Mouse (Mus musculus) macrophage (primary cell): ENCODE measurements around the gene Irf2bp2. TPM values are rescaled to one million over a fixed set of nuclear protein-coding genes. Genes with fewer than 3 reads are reported as not detected.

ENCODE experiments used
- H3K27ac ChIP-seq: fragments of 350-480 bp; formaldehyde crosslinking; 2 replicates; pipeline ENCODE4 v1.9.0; 2021
- H3K36me3 ChIP-seq: fragments of 350-480 bp; formaldehyde crosslinking; 2 replicates; pipeline ENCODE4 v1.9.0; 2021; ENCODE audit errors: inconsistent target
- H3K4me3 ChIP-seq: fragments of 350-480 bp; formaldehyde crosslinking; 2 replicates; pipeline ENCODE4 v1.9.0; 2021; ENCODE audit errors: inconsistent target
- H3K79me2 ChIP-seq: fragments of 350-480 bp; formaldehyde crosslinking; 2 replicates; pipeline ENCODE4 v1.9.0; 2021; ENCODE audit errors: inconsistent target
- WGBS: methylation state at CpG from one replicate; pipeline ENCODE4 v1.1.7; 2026; ENCODE audit warnings: inconsistent platforms; ENCODE audit not compliant: missing documents; 5-methylcytosine and 5-hydroxymethylcytosine counted together
- polyA plus RNA-seq: library from polyadenylated mRNA; stranded (reverse); fragments of 250-400 nt; gene quantifications from 3 replicates; pipeline ENCODE4 v1.2.4, GENCODE M21; 2018; ENCODE audit warnings: inconsistent platforms

Gene Irf2bp2
- polyA plus RNA-seq, 1 experiment from 2014 or later, result 39.1 TPM

DNA sequence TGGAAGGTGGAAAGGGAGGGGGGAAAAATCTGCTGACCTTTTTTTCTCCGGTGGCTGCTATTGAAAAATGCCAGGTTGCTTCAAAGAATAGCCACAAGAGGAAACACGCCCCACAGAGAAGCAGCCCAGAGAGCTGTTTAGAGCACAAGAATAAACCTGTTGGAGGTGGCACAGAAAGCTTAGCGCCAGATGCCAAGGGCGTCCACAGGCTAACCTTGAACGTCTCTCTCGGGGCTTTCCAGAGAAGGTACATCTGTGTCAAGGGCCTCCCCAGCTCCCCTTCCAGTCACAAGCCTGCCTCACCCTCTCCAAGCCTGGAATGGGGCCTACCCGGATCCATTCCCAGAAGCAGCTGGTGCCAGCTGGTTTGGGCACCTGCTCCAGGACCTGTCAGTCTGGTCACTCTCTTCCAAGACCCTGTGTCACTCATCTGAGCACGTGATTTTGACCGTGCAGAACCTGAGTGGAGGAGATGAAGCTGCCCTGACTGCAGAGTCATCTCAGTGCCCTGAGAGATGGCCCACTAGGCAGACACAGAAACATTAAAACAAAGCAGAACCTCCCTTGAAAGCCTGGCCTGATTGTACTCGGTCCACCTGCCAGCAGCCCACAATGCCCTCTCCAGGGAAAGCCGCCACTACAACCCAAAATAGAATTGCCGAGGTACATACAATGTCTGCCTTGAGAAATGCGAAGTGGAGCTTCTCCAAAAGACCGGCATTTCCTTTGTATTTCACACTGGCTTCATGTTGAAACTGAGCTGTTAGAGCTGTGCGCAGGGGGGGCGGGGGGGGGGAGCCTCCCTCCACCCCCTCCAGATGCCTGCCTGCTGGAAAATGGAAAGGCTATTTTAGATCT is 1.6 kb upstream of the Irf2bp2 start:
- Histone ChIP-seq H3K79me2 (peaks cover 20% of the 10 kb centered on the region), H3K4me3 (peak overlapping the region; percentile 40), H3K36me3 (no peaks in the 10 kb centered on the region), H3K27ac (peak overlapping the region; percentile 99)
- 2% methylated on average over 15 of the region's 16 CpGs for WGBS

DNA sequence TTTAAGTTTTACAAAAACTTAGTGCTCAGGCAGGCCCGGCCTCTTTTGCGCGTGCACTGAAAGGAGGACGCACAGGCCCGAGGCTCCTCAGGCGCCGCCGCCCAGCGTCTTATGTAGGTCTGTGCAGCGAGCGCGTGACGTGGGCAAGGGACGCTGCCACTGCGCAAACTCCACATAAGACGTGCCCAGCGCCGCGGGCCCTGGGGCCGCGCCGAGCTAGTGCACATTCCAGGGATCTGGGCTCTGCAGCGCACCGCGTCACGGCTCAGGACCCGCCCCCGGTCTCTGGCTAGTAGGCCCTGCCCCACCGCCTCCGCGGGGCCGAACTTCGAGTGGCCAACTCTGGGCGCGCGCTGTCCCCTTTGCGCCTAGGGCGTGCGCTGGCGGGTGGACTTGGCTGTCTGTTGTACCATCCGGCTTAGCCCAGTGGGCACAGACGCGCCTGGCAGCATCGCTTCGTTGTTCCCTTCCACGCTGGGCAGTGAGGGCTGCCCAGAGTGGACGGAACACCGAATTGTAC is 755 bp upstream of the Irf2bp2 start:
- under 1% methylated on average over 46 of the region's 48 CpGs for WGBS
- Histone ChIP-seq H3K79me2 (peaks cover 29% of the 10 kb centered on the region), H3K27ac (peak overlapping the region; percentile 99), H3K4me3 (peak overlapping the region; percentile 40), H3K36me3 (no peaks in the 10 kb centered on the region)

DNA sequence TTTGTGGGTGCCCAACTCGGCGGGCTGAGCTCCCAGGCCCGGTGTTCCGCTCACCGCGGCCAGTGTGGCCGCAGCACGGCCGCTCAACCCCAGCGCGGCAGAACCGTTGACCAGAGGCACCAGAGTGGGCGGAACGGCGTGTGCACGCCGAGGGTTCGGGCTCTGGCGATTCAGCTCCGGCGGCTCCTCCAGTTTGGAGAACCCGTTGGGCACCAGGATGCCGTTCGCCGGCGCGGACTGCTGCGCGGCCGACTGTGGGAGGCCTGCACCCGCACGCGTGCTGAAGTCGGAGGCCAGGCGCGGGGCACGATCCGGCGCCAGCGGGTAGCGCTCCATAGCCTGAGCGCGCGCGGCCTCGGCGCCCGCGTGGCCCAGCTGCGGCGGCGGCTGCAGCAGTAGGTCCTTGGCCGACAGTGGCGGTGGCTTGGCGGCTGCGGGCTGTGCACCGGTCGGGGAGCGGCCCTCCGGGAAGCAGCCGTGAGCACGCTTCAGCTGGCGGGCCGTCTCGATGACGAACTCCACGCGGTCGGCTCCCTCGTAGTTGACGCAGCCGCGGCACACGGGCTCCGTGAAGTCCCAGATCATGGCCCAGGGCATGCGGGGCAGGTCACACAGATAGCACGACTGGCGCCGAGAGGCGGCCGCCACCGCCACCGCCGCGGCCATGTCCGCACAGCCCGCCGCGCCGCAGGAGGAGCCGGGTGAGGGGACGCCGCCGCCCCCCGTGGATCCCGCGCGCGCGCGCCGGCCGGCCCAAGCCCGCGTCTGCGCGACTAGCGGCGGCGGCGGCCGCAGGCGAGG is 815 bp downstream of the Irf2bp2 start:
- no peak overlapping the region for H3K4me3 ChIP-seq
- no peaks in the 10 kb centered on the region for H3K36me3 ChIP-seq
- H3K79me2 ChIP-seq, result peaks cover 44% of the 10 kb centered on the region
- H3K27ac ChIP-seq, result peak overlapping the region; percentile 27; the same call in 1 of the 2 replicates
- whole genome bisulfite sequencing, result under 1% methylated on average over 92 of the region's 113 CpGs

DNA sequence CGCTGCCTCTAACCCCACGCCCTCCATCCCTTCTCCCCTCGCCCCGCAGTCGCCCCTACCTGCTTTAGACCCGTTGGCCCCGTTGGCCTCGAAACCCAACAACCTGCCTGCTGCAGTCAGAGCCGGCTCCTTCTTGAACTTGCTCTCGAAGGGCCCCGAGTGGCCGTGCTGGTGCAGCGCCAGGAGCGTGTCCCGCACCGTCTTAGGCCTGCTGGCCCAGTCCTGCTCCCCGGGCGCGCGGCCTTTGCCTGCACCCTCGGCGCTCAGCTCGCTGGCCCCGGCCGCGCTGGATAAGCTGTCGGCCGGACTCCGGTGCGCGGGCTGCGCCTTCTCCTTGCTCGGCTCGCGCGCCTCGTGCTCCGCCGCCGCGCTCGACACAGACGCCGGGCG is 1.4 kb downstream of the Irf2bp2 start:
- peaks cover 50% of the 10 kb centered on the region for H3K79me2 ChIP-seq
- under 1% methylated on average over 45 of the region's 45 CpGs for WGBS
- H3K36me3 ChIP-seq, result no peaks in the 10 kb centered on the region
- peak overlapping the region; percentile 67 for H3K4me3 ChIP-seq
- H3K27ac ChIP-seq, result peak overlapping the region; percentile 96

DNA sequence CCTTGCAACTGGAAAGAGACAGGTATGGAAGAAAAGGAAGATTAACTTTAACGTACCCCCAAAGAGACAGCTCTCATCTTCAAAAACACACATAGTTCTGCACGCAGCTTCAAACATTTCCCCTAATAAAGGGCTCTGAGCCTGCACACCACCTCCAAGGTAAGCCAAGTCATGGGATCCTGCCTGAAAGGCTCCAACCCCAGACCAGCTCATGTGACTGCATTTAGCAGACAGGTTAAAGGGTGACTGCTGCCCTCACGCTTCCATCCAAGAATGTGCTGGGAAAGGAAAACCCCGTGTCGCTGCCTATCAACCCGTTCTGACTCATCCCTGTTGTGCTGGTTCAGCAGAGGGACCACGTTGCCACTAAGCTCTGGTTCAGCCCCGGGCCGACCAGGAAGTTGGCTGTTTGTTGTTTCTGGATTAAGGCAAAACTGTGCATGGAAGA is 1.9 kb downstream of the Irf2bp2 start:
- peak overlapping the region; percentile 96 for H3K27ac ChIP-seq
- H3K36me3 ChIP-seq, result no peaks in the 10 kb centered on the region
- 2% methylated on average over 9 of the region's 9 CpGs for WGBS
- H3K79me2 ChIP-seq, result peaks cover 56% of the 10 kb centered on the region
- peak overlapping the region; percentile 67 for H3K4me3 ChIP-seq

DNA sequence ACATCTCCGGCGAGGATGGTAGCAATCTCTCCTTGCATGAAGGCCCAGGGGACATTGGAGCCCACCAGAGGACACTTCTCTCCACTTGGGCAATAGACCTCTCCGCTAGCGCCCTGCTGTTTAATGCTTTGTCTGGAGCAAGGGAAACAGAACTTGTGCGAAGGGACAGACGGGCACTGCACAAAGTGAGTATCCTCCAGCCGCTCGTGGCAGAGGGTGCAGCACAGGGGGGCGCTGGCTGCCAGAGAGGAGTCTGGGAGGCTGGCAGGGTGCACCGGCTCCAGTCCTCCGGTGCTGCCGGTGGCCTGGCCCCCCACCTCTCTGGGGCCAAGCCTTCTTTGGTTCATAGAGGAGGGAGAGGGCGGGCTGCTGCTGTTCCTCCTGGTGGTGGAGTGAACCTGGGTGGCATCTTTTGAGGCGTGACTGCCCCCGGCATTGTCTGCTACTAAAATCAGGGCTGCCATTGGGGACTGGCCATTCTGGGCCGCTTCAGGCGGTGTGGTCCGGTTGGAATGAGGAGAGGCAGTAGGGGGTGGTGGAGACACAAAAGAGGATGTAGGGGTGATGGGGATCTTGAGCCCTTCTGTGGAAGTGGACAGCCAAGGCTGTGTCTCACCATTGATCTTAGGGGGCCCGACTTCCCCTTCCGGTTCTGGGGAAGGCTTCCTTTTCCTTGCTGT is 2.5 kb downstream of the Irf2bp2 start:
- 1% methylated on average over 20 of the region's 20 CpGs for whole genome bisulfite sequencing
- Histone ChIP-seq H3K79me2 (peaks cover 61% of the 10 kb centered on the region), H3K27ac (peak overlapping the region; percentile 96), H3K36me3 (no peaks in the 10 kb centered on the region), H3K4me3 (peak overlapping the region; percentile 67)

DNA sequence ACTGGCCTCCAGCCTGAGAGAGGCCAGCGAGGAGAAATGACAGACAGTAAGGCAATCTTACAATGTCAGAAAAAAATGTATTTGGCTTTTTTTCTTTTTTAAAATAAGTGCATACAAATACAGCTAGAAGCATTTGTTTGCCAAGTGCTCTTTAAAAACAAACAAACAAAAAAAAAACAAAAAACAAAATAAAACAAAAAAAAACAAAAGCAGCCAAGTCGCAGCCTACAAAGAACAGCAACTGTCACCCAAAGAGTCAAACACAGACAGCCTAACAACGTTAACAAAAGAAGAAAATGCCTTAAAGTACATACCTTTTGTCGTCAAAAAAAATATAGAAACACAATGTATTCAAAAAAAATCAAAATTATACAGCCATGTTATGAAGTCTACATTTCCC is 3.2 kb downstream of the Irf2bp2 start:
- 0% methylated on average over 4 of the region's 4 CpGs for WGBS
- H3K36me3 ChIP-seq, result no peaks in the 10 kb centered on the region
- H3K79me2 ChIP-seq, result peaks cover 68% of the 10 kb centered on the region
- H3K27ac ChIP-seq, result peak overlapping the region; percentile 96
- peak overlapping the region; percentile 67 for H3K4me3 ChIP-seq

DNA sequence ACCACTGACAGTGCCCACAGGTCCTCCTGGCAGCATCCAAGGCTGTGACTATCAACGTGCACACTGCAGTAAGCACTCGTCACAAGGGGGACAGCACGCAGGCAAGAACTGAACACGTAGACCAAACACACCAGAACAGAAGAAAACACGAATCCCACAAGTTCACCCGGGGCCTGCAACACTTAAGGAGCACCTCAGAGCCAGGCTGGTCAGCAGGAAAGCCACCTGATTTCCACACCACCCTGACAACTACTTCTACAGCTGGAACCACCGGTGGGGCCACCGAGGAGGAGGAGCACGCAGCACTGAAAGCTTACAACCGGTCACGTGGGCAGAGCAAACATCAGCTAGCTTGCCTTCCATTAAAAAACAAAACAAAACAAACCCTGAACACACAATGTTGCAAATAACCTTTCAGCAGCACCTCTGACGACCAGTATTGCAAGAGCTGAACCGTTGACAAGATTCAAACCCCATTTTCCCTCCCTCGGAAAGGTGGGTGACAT is 3.7 kb downstream of the Irf2bp2 start:
- WGBS, result under 1% methylated on average over 14 of the region's 14 CpGs
- H3K79me2 ChIP-seq, result peaks cover 73% of the 10 kb centered on the region
- peak overlapping the region; percentile 67 for H3K4me3 ChIP-seq
- H3K36me3 ChIP-seq, result no peaks in the 10 kb centered on the region
- peak overlapping the region; percentile 96 for H3K27ac ChIP-seq

DNA sequence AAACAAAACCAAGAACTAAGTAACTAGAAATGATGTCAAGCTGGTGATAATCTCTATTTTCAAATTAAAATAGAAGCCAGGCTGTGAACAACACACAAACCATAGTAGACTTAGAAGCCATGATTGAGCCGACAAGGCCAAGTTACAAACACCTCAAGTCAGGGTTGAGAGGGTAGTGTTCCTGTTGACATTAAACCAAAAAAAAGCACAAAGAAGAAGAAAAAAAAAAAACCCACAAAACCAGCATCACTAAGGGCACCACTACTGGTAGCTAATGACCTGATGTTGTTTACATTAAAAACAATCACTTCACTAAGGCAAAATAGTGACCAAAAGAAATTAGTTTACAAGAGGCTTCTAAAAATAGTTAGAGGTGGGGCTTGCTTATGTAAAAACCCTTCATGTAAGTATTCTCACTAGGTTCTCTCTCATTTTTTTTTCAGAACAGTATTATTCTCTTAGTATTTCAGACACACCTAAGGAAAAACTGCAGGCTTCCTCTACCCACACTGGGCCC is 4.2 kb downstream of the Irf2bp2 start:
- H3K27ac ChIP-seq, result peak overlapping the region; percentile 96
- peaks cover 77% of the 10 kb centered on the region for H3K79me2 ChIP-seq
- WGBS, result 22% methylated on average over 1 of the region's 1 CpGs
- H3K36me3 ChIP-seq, result no peaks in the 10 kb centered on the region
- H3K4me3 ChIP-seq, result peak overlapping the region; percentile 67

DNA sequence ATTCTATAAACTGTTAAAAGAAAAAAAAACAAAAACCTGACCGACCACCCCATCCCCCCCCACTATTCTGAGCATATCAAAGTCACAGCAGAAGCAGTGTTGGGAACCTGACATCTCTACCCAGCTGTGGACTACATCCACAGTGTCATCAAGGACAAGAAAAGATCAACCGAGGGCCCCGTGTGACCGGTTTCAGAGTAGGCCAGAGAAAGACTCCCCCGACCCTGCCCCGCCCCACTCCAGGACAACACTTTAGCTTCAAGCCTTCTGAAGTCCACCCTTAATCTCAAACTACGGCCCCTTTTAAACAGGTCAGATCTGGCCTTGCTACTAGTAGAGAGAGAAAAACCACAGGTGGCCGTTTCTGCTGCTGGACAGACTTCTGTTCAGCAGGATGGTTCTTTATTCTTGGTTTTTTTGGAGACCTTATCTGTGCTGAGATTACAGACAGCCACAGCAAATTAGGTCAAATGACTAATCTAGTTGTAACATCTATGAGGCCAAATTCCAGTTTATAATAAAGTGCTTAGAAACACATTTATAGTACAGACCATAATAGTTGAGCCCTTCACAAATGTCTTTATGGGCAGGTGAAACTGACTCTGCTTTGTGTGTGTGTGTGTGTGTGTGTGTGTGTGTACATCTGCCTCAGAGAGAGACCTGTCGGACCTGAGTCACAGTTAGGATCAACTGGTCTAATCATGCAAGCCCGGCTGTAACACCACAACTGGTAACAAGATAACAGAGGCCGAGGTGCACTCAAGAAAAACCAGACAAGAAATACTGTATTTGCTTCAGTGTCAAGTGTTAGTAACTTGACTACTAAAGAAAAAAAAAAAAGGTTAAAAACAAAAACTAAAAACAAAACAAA is 4.9 kb downstream of the Irf2bp2 start:
- peak overlapping the region; percentile 96 for H3K27ac ChIP-seq
- 3% methylated on average over 11 of the region's 11 CpGs for WGBS
- H3K36me3 ChIP-seq, result no peaks in the 10 kb centered on the region
- H3K79me2 ChIP-seq, result peaks cover 77% of the 10 kb centered on the region
- peak overlapping the region; percentile 67 for H3K4me3 ChIP-seq

DNA sequence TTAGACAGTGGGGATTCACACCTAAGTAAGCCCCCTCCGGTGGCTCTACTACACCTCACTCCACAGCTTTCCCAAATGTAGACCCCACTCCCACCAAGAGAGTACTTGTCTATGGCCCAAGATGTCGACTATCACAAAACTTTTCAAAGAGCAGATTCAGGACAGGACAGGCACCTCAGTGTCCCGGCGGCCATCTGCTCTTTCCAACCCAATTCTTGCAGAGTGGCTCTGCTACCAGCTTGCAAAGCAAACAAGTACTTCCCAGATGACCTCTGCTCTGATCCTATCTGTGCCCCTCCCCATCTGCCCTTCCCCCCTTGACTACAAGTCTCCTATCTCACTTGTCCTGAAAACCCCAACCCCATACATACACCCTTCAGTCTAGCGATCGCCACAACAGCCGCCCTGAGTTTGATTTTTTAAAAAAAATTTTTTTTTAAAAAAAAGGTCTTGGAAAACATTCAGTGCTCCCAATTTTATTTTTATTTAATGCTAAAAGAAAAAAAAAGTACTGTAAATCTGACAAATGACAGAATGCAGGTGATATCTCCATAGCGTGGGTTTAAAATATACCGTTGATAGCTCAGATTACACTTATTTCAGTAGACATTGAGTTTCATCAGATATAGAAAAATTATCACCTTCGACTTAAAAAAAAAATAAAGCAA is 5.8 kb downstream of the Irf2bp2 start:
- 15% methylated on average over 10 of the region's 10 CpGs for WGBS
- peak overlapping the region; percentile 67 for H3K4me3 ChIP-seq
- no peaks in the 10 kb centered on the region for H3K36me3 ChIP-seq
- peaks cover 77% of the 10 kb centered on the region for H3K79me2 ChIP-seq
- peak overlapping the region; percentile 96 for H3K27ac ChIP-seq

DNA sequence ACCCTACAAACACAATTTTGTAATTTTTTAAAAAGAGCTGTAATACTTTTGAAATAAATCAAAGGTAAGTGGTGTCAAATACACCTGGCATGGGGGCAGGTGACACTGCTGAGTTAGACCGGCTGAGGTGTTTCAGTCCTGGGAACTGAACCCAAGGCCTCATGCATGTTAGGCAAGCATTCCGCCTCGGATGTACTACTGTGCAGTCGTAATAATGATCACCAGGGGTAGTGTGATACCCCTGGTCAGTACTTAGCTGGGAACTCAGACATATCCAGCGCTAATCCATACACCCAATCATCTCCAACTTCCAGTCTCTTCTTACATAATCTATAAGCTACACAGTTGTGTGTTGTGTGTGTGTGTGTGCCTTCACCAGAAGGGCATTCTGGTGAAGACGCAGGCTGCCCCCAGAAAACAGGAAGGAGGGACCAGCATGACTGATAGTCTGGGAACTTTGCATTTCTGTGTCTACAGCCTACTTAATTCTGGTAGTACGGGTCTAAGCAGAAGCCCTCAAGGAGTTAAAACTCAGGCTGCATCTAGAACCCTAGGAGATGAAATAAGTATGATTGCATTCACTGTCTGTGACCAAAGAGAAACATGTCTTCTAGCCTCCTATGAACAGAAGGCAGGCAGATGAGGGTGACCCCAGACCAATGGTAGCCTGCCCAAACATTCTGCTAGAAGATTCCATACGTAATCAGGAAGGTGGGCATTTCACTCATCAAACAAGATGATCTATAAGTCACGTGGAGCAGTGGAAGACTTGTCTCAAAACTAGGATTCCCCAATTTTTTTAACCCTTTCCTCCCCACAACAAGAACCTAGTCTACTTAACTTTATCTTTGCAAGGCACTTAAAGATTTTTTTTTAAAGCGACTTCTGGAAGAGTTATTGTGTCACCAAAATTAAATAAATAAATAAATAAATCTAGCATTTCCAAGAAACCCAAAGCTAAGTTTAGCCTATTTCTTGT is 6.9 kb downstream of the Irf2bp2 start:
- Histone ChIP-seq H3K79me2 (peaks cover 72% of the 10 kb centered on the region), H3K36me3 (no peaks in the 10 kb centered on the region), H3K4me3 (peak overlapping the region; percentile 67), H3K27ac (peak overlapping the region; percentile 96)
- WGBS, result 34% methylated on average over 10 of the region's 10 CpGs
